Mouse (Mus musculus) spleen, adult 2 months (tissue): Measurements from ENCODE around the gene Camta1.

ENCODE experiments used
- CTCF ChIP-seq: fragments of 200-500 bp; IDR thresholded peaks from 2 replicates; pipeline ENCODE4 v1.5.1; 2011; ENCODE audit warnings: mild to moderate bottlenecking, inconsistent platforms; ENCODE audit not compliant: insufficient read depth, insufficient read length, insufficient replicate concordance; ENCODE audit errors: extremely low read depth
- POLR2A ChIP-seq: fragments of 200-500 bp; IDR thresholded peaks from 2 replicates; pipeline ENCODE4 v1.6.1; 2011; ENCODE audit warnings: low read depth, low read length, inconsistent platforms

DNA sequence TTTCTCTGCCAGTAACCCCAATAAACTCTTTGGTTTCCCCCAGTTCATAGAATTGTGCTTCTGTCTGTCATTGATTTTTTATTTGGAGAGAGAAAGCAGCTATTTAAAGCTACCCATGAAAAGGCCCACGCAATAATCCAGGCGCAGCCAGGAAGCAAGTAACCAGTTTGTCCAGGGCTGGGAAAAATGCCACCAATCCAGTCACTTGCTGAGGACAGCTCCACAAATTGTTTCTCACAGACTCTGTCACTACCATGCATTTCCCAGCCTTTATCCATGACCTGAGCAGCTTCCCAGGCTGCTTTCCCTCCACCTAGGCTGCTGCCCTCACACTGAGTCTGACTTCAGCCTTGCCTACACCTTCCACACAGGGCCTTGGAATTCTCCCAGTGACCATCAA, 413.3 kb downstream of the Camta1 start:
- TF ChIP-seq CTCF (no peak), POLR2A (no peak)
